Mouse (Mus musculus) intestine, postnatal 0 days (tissue): Measurements from ENCODE around the gene Smad6. TPM values are rescaled to one million over a fixed set of nuclear protein-coding genes. Genes with fewer than 3 reads are reported as not detected.

Source experiments
- ATAC-seq: fragments of 200-750 bp; cut with Nextera tagmentation; 2 replicates; pipeline ENCODE4 v1.8.0; 2017; ENCODE audit warnings: mild to moderate bottlenecking, moderate TSS enrichment, moderate library complexity
- H3K27ac ChIP-seq: fragments of 300-500 bp; sonication (generic); 2 replicates; pipeline ENCODE4 v1.5.1; 2014; ENCODE audit warnings: mild to moderate bottlenecking, low read depth, low read length, moderate library complexity
- H3K27me3 ChIP-seq: fragments of 300-500 bp; sonication (generic); replicated peaks from 2 replicates; pipeline ENCODE4 v1.6.1; 2014; ENCODE audit warnings: low read length, mixed read lengths; ENCODE audit not compliant: control insufficient read depth, insufficient read depth
- H3K36me3 ChIP-seq: fragments of 300-500 bp; sonication (generic); 2 replicates; pipeline ENCODE4 v1.6.1; 2014; ENCODE audit warnings: mild to moderate bottlenecking, moderate library complexity; ENCODE audit not compliant: control insufficient read depth, insufficient read depth
- H3K4me1 ChIP-seq: fragments of 300-500 bp; sonication (generic); replicated peaks from 2 replicates; pipeline ENCODE4 v1.6.1; 2014; ENCODE audit warnings: antibody characterized with exemption, low read length, mixed read lengths; ENCODE audit not compliant: control insufficient read depth, insufficient read depth
- H3K4me2 ChIP-seq: fragments of 300-500 bp; sonication (generic); replicated peaks from 2 replicates; pipeline ENCODE4 v1.6.1; 2014; ENCODE audit warnings: low read depth, mild to moderate bottlenecking, moderate library complexity
- H3K4me3 ChIP-seq: fragments of 300-500 bp; sonication (generic); 2 replicates; pipeline ENCODE4 v1.5.1; 2014; ENCODE audit warnings: low read depth, low read length
- H3K9ac ChIP-seq: fragments of 300-500 bp; sonication (generic); 2 replicates; pipeline ENCODE4 v1.6.1; 2014; ENCODE audit warnings: mild to moderate bottlenecking, low read depth, low read length
- H3K9me3 ChIP-seq: fragments of 300-500 bp; sonication (generic); 2 replicates; pipeline ENCODE4 v1.6.1; 2016; ENCODE audit warnings: mixed run types; ENCODE audit not compliant: control insufficient read depth
- CTCF ChIP-seq: sonication (generic); IDR thresholded peaks from 2 replicates; pipeline ENCODE4 v1.5.1; 2016; ENCODE audit warnings: low read depth, mild to moderate bottlenecking, control low read depth, antibody characterized with exemption, moderate library complexity
- WGBS: fragments of 180-500 bp; shearing (Covaris S2); extraction: QIAGEN DNeasy Blood & Tissue Kit; methylation state at CpG from one replicate; pipeline ENCODE4 v1.1.7; 2014; 5-methylcytosine and 5-hydroxymethylcytosine counted together
- polyA plus RNA-seq: library from polyadenylated mRNA; unstranded; fragments of >200 nt; fragmentation: Nextera tagmentation; extraction: Ambion mirVana; gene quantifications from 2 replicates; pipeline ENCODE4 v1.2.1, GENCODE M21; 2015

Gene Smad6
- polyA plus RNA-seq, 1 experiment from 2014 or later = 6.1 TPM

GRCm38 (mm10) chr9:63919708-63920107 is 102.2 kb downstream of the Smad6 start:
- Histone ChIP-seq H3K27ac (no peak overlapping the region), H3K4me3 (no peak overlapping the region), H3K4me1 (no peaks in the 10 kb centered on the region), H3K4me2 (no peak overlapping the region), H3K27me3 (no peaks in the 10 kb centered on the region), H3K9ac (no peak overlapping the region), H3K9me3 (no peaks in the 10 kb centered on the region), H3K36me3 (no peaks in the 10 kb centered on the region)
- 82% methylated on average over 3 of the region's 3 CpGs for WGBS
- TF ChIP-seq CTCF = no peak
- no peak for ATAC-seq

DNA sequence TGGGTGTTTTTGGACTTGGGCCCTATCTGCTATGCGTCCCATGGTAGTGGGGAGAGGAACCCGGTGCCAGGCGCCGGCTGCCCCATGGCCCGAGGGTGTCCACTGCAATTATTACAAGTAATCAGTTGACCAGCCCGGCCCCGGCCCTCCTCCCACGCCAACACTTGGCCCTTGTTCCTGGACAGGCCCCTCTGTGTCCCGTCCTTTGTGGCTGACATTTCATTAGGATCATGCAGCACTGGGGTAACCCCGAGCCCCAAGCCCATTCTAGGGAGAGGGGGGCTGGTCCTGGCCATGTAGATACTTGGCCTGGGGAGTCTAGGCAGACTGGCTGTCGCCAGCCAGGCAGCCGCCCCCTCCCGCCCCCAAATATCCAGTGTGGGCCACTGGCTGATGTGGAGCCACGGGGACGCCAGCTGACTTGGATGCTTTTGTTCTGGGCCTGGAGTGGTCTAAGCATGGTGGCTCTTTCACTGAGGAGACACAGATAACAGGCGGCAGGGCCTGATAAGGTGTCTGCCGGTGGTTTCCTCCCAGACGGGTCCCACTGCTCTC is 102.8 kb downstream of the Smad6 start:
- Histone ChIP-seq H3K9me3 (no peaks in the 10 kb centered on the region), H3K4me2 (no peak overlapping the region), H3K4me3 (no peak overlapping the region), H3K27ac (no peak overlapping the region), H3K27me3 (no peaks in the 10 kb centered on the region), H3K4me1 (no peaks in the 10 kb centered on the region), H3K36me3 (no peaks in the 10 kb centered on the region), H3K9ac (no peak overlapping the region)
- no peak for TF ChIP-seq CTCF
- 83% methylated on average over 18 of the region's 18 CpGs for WGBS
- peak; percentile 23; the same call in 1 of the 2 replicates for ATAC-seq

GRCm38 (mm10) chr9:63918245-63918644 is 103.6 kb downstream of the Smad6 start:
- ATAC-seq = peak; percentile 50; the same call in 1 of the 2 replicates
- TF ChIP-seq CTCF = peak; percentile 94
- Histone ChIP-seq H3K9me3 (no peaks in the 10 kb centered on the region), H3K27ac (no peak overlapping the region), H3K4me1 (no peaks in the 10 kb centered on the region), H3K4me2 (no peak overlapping the region), H3K36me3 (no peaks in the 10 kb centered on the region), H3K9ac (no peak overlapping the region), H3K4me3 (no peak overlapping the region), H3K27me3 (no peaks in the 10 kb centered on the region)
- 65% methylated on average over 4 of the region's 4 CpGs for WGBS

DNA sequence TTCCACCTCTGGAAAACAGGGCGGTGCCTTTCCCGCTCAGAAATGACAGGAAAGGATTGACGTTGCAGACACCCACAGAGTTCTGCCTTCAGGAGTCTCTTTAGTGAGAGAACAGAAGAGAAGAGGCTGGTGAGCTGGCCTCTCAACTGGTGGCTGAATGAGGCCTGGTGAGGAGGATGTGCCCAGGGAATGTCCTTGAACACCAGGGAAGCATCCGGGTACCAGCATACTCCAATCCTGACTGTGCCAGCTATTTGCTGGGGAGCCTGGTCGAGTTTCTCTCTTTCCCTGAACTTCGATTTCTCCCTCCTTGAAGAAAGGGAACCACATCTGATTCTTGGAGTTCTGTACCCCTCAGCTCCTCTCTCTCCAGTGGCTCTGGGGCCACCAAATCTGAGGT is 105.4 kb downstream of the Smad6 start:
- H3K4me2 ChIP-seq = no peak overlapping the region
- WGBS = 71% methylated on average over 6 of the region's 6 CpGs
- H3K27me3 ChIP-seq = no peaks in the 10 kb centered on the region
- no peaks in the 10 kb centered on the region for H3K9me3 ChIP-seq
- ATAC-seq = no peak
- no peaks in the 10 kb centered on the region for H3K36me3 ChIP-seq
- no peak for TF ChIP-seq CTCF
- no peak overlapping the region for H3K27ac ChIP-seq
- no peak overlapping the region for H3K9ac ChIP-seq
- no peak overlapping the region for H3K4me3 ChIP-seq
- no peaks in the 10 kb centered on the region for H3K4me1 ChIP-seq

DNA sequence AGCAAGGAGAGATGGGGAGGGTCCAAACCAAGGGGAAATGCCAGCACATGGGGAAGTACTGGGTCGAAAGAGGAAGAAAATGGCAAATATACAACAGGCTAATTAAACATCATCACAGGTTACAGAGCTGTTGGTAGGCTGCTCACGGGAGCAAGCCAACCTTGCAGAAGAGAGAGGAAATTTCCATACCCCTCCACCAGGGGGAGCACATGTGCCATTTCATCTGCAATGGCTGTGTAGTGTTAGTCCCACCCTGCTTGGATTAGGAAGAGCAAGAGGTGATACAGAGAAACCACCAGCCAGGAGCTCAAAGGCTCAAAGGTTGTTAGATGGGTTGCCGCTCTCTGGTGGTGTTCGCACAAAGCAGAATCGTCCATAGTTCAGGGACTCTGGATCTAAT is 105.9 kb downstream of the Smad6 start:
- no peaks in the 10 kb centered on the region for H3K4me1 ChIP-seq
- no peak overlapping the region for H3K27ac ChIP-seq
- ATAC-seq = peak; percentile 19; the same call in 1 of the 2 replicates
- H3K9ac ChIP-seq = no peak overlapping the region
- H3K36me3 ChIP-seq = no peaks in the 10 kb centered on the region
- peak; percentile 87 for TF ChIP-seq CTCF
- H3K4me2 ChIP-seq = no peak overlapping the region
- no peak overlapping the region for H3K4me3 ChIP-seq
- WGBS = 49% methylated on average over 5 of the region's 5 CpGs
- H3K27me3 ChIP-seq = no peaks in the 10 kb centered on the region
- H3K9me3 ChIP-seq = no peaks in the 10 kb centered on the region

- Histone ChIP-seq H3K9ac (no peak overlapping the region), H3K4me1 (no peaks in the 10 kb centered on the region), H3K36me3 (no peaks in the 10 kb centered on the region), H3K27me3 (no peaks in the 10 kb centered on the region), H3K9me3 (no peaks in the 10 kb centered on the region), H3K4me3 (no peak overlapping the region), H3K4me2 (no peak overlapping the region), H3K27ac (no peak overlapping the region)
- WGBS = 68% methylated on average over 5 of the region's 5 CpGs
- no peak for TF ChIP-seq CTCF
- ATAC-seq = no peak
Measured at GRCm38 (mm10) chr9:63914944-63915343, 106.9 kb downstream of the Smad6 start.

DNA sequence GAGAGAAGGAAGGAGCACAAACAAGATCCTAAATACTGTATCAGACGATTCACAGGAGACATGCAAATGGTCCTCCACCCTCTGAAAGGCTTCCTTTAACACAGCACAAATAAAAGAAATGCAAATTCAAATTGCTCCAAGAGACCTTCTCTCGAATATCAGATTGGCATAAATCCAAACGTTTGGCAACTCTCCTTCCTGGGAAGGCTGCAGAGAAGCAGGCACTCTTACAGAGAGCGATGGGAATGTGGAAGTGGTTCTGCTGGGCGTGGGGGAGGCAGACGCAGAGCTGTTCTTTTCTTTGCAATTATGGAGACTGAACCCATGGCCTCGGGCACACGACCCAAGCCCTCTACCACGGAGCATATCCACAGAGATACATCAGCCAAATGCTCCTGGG is 109.8 kb downstream of the Smad6 start:
- Histone ChIP-seq H3K27me3 (no peaks in the 10 kb centered on the region), H3K4me1 (no peaks in the 10 kb centered on the region), H3K9me3 (no peaks in the 10 kb centered on the region), H3K36me3 (no peaks in the 10 kb centered on the region), H3K4me2 (no peak overlapping the region), H3K9ac (no peak overlapping the region), H3K27ac (no peak overlapping the region), H3K4me3 (no peak overlapping the region)
- TF ChIP-seq CTCF = no peak
- WGBS = 27% methylated on average over 9 of the region's 9 CpGs
- ATAC-seq = no peak
